Mouse (Mus musculus): ENCODE data around the gene Tnip1. TPM values are rescaled to one million over a fixed set of nuclear protein-coding genes. Genes with fewer than 3 reads are reported as not detected.

Tnip1 gene
- polyA plus RNA-seq, 1 experiment from 2014 or later = 18.6 TPM

- peaks cover 15% of the 10 kb centered on the region for H3K36me3 ChIP-seq
- H3K9ac ChIP-seq = no peak overlapping the region
- no peak overlapping the region for H3K4me2 ChIP-seq
- H3K4me1 ChIP-seq (replicated peaks) = no peaks in the 10 kb centered on the region
- WGBS = 97% methylated on average over 6 of the region's 6 CpGs
- H3K4me3 ChIP-seq = no peak overlapping the region
- no peak overlapping the region for H3K27ac ChIP-seq (replicated peaks)
- H3K9me3 ChIP-seq = no peaks in the 10 kb centered on the region
- no peaks in the 10 kb centered on the region for H3K27me3 ChIP-seq
- no peak for ATAC-seq (ENCODE audit: low FRiP score, low read depth)
Measured at GRCm38 (mm10) chr11:54929290-54929689, 33.4 kb downstream of the Tnip1 start.

- H3K4me2 ChIP-seq = no peak overlapping the region
- no peaks in the 10 kb centered on the region for H3K27me3 ChIP-seq
- 87% methylated on average over 7 of the region's 7 CpGs for WGBS
- H3K27ac ChIP-seq (replicated peaks) = no peak overlapping the region
- H3K36me3 ChIP-seq = peaks cover 15% of the 10 kb centered on the region
- ATAC-seq (ENCODE audit: low FRiP score, low read depth) = no peak
- H3K9me3 ChIP-seq = no peaks in the 10 kb centered on the region
- no peaks in the 10 kb centered on the region for H3K4me1 ChIP-seq (replicated peaks)
- H3K4me3 ChIP-seq = no peak overlapping the region
- H3K9ac ChIP-seq = no peak overlapping the region
Measured at GRCm38 (mm10) chr11:54928886-54929285, 33.8 kb downstream of the Tnip1 start.

DNA sequence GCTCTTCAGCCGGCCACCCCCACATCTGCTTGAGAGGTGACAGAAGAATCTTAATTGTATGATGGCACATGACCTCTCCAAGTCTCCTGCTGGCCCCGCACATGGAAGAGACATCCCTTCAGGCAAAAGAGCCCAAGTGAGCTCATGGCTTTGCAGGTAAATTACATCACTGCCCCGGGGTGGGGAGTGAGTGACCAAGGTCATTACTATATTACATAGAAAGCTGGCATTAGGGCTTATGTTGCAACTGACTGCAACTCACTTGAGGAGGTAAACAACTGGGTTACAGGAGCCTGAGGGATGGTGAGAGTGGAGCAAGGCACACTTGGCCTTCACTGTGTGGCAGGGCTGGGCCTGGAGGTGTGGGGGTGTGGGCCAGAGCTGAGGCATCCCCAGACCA, 34.5 kb downstream of the Tnip1 start:
- Histone ChIP-seq H3K4me2 (no peak overlapping the region), H3K27me3 (no peaks in the 10 kb centered on the region), H3K9ac (no peak overlapping the region), H3K9me3 (no peaks in the 10 kb centered on the region), H3K27ac (replicated peaks) (no peak overlapping the region), H3K4me1 (replicated peaks) (no peaks in the 10 kb centered on the region), H3K36me3 (peaks cover 15% of the 10 kb centered on the region), H3K4me3 (no peak overlapping the region)
- WGBS = 91% methylated on average over 3 of the region's 3 CpGs
- no peak for ATAC-seq (ENCODE audit: low FRiP score, low read depth)

- Histone ChIP-seq H3K4me3 (no peak overlapping the region), H3K4me1 (replicated peaks) (no peaks in the 10 kb centered on the region), H3K36me3 (peaks cover 20% of the 10 kb centered on the region), H3K9me3 (no peaks in the 10 kb centered on the region), H3K9ac (no peak overlapping the region), H3K27me3 (no peaks in the 10 kb centered on the region), H3K27ac (replicated peaks) (no peak overlapping the region), H3K4me2 (no peak overlapping the region)
- ATAC-seq (ENCODE audit: low FRiP score, low read depth) = peak; percentile 27; the same call in 1 of the 2 replicates
- WGBS = 85% methylated on average over 14 of the region's 14 CpGs
Measured at GRCm38 (mm10) chr11:54927346-54928140, 35.2 kb downstream of the Tnip1 start.

- peaks cover 28% of the 10 kb centered on the region for H3K36me3 ChIP-seq
Measured at GRCm38 (mm10) chr11:54924145-54924544, 38.6 kb downstream of the Tnip1 start.

DNA sequence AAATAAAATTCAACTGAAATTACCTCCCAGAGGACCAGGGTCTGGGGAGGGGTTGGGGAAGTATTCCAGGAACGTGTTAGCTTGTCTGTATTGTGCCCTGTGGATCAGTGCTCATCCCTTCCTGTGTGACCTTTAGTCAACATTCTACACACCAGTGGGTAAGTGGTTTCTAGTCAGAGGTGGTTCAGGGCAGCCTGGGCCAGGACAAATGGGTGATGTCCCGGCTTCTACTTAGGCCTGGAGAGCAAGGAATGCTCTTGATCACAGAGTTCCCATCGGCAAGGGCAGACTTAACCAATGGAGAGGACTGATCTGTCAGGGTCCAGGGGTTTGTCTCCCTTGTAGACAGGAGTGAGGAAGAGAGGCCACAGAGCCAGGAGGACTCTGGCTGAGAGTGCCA, 40.2 kb downstream of the Tnip1 start:
- Histone ChIP-seq H3K9ac (no peak overlapping the region), H3K4me3 (no peak overlapping the region), H3K4me2 (no peak overlapping the region), H3K36me3 (peaks cover 34% of the 10 kb centered on the region), H3K9me3 (no peaks in the 10 kb centered on the region), H3K27me3 (no peaks in the 10 kb centered on the region), H3K27ac (replicated peaks) (no peak overlapping the region), H3K4me1 (replicated peaks) (no peaks in the 10 kb centered on the region)
- WGBS = 92% methylated on average over 3 of the region's 3 CpGs
- no peak for ATAC-seq (ENCODE audit: low FRiP score, low read depth)

More at GRCm38 (mm10) chr11:54924145-54924544, 38.6 kb downstream of the Tnip1 start:
- ATAC-seq (ENCODE audit: low FRiP score, low read depth) = no peak
- Histone ChIP-seq H3K9me3 (no peaks in the 10 kb centered on the region), H3K27me3 (no peaks in the 10 kb centered on the region), H3K4me1 (replicated peaks) (no peaks in the 10 kb centered on the region), H3K4me2 (no peak overlapping the region), H3K4me3 (no peak overlapping the region), H3K27ac (replicated peaks) (no peak overlapping the region), H3K9ac (no peak overlapping the region)
- WGBS = 93% methylated on average over 14 of the region's 14 CpGs

GRCm38 (mm10) chr11:54921798-54922197, 40.9 kb downstream of the Tnip1 start:
- no peak for ATAC-seq (ENCODE audit: low FRiP score, low read depth)
- Histone ChIP-seq H3K9me3 (no peaks in the 10 kb centered on the region), H3K4me2 (no peak overlapping the region), H3K36me3 (peaks cover 36% of the 10 kb centered on the region), H3K9ac (no peak overlapping the region), H3K4me3 (no peak overlapping the region), H3K27ac (replicated peaks) (no peak overlapping the region), H3K4me1 (replicated peaks) (no peaks in the 10 kb centered on the region), H3K27me3 (no peaks in the 10 kb centered on the region)
- WGBS = 50% methylated on average over 7 of the region's 7 CpGs

DNA sequence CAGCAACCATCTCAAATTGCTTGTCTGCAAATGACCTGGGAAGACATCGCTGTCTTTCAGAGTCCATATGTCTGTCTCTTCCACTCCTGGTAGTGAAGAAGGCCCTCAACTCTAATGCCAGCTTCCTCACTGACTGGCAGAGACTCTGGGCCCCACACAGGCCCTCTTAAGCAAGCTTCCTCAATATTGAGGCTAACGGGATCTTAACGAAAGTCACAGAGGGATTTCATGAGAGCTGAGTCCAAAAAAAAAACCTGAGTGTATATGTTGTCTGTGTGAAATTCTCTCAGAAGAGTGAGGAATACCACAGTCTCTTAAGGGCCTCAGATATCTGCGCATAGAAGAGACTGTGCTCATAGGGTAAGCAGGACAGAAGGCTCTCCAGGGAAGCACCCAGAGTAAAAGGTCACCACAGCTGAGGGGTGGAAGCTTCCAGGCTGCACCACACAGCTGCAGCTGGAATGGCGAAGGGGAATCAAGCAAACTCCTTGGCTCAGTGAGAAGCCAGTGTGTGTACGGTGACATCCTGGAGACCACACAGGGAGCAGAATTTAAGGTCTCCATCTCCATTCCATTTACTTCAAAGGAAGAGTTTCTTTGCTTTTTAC, 41.6 kb downstream of the Tnip1 start:
- WGBS = 79% methylated on average over 6 of the region's 6 CpGs
- H3K27me3 ChIP-seq = no peaks in the 10 kb centered on the region
- peaks cover 31% of the 10 kb centered on the region for H3K36me3 ChIP-seq
- H3K4me2 ChIP-seq = no peak overlapping the region
- H3K9ac ChIP-seq = no peak overlapping the region
- no peak for ATAC-seq (ENCODE audit: low FRiP score, low read depth)
- no peaks in the 10 kb centered on the region for H3K9me3 ChIP-seq
- H3K4me3 ChIP-seq = no peak overlapping the region
- no peak overlapping the region for H3K27ac ChIP-seq (replicated peaks)
- H3K4me1 ChIP-seq (replicated peaks) = no peaks in the 10 kb centered on the region

DNA sequence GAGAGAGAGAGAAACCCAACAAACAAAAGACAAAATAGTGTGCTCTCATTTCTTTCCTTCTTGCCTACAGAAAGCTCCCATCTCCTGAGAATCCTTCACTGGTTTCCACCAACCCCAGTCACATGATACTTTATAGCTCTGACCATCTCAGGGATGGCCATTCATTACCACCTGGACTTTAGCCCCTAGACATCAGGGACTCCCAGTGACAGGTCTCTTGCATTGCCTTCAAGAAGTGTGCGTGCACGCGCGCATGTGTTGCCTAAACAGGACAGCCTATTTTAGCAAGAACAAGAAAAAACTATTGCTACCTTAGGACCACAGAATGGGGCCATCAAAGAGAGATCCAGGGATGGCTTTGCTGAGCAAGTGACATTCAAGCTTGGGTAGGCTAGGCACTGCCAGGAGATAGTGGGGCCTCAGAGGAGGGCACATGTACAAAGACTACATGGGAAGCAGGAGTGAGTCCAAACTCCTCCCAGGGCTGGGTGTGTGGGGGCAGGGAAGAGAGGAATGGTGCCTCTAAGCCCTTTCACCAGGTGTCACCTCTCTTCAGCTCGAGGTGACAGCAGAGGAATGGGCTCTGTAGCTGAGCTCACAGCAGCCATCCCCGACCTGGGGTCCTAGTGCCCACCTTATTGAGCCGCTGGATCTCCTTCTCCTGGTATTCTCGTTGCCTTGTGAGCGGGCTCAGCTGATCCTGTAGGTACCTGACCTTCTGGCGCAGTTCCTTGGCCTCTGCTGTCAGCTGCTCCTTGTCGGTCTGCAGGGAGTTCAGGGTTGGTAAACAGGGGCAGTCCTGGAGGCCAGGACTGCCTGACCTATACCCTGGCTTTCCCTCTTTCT, 42.4 kb downstream of the Tnip1 start:
- H3K36me3 ChIP-seq = peaks cover 28% of the 10 kb centered on the region
- H3K27me3 ChIP-seq = no peaks in the 10 kb centered on the region
- WGBS = 91% methylated on average over 11 of the region's 11 CpGs

DNA sequence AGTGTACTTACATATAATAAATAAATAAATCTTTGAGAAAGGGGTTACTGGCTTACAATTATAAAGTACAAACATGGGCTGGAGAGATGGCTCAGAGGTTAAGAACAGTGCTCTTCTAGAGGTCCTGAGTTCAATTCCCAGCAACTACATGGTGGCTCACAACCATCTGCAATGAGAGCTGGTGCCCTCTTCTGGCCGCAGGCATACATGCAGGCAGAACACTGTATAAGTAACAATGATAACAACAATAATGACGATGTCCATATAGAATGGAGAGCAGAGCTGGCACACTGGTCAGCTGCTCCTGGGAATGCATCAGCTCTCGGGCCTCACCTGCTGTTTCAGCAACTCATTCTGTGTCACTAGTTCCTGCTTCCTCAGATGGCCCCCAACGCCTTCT, 44.4 kb downstream of the Tnip1 start:
- Histone ChIP-seq H3K27me3 (no peaks in the 10 kb centered on the region), H3K4me3 (no peak overlapping the region), H3K4me1 (replicated peaks) (no peaks in the 10 kb centered on the region), H3K36me3 (peaks cover 39% of the 10 kb centered on the region), H3K9ac (no peak overlapping the region), H3K4me2 (no peak overlapping the region), H3K9me3 (no peaks in the 10 kb centered on the region), H3K27ac (replicated peaks) (no peak overlapping the region)
- ATAC-seq (ENCODE audit: low FRiP score, low read depth) = no peak
- WGBS = 85% methylated on average over 4 of the region's 4 CpGs

More for the DNA sequence above, 42.4 kb downstream of the Tnip1 start:
- H3K27ac ChIP-seq (replicated peaks) = no peak overlapping the region
- H3K9ac ChIP-seq = no peak overlapping the region
- no peak overlapping the region for H3K4me2 ChIP-seq
- no peak for ATAC-seq (ENCODE audit: low FRiP score, low read depth)
- H3K9me3 ChIP-seq = no peaks in the 10 kb centered on the region
- no peak overlapping the region for H3K4me3 ChIP-seq
- no peaks in the 10 kb centered on the region for H3K4me1 ChIP-seq (replicated peaks)

DNA sequence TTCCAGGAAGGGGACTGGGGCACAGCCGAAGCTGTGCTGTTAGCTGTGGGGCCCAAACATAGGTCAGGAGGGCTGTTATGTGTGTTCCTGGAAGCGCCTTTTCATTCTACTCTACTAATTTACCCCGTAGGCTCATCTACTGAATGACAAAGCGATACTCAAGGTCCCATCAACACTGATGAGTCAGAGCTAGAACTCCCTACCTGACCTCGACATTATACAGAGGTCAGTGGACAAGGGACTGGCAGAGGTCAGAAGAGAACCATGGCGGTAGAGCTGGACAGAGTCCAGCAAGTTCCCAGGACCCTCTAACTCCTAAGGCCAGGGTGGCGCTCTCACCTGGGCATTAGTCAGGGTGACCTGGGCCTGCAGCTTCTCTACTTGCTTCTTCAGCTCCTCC, 45.3 kb downstream of the Tnip1 start:
- H3K36me3 ChIP-seq = peaks cover 33% of the 10 kb centered on the region
- H3K27ac ChIP-seq (replicated peaks) = no peak overlapping the region
- no peak overlapping the region for H3K9ac ChIP-seq
- no peak for ATAC-seq (ENCODE audit: low FRiP score, low read depth)
- H3K27me3 ChIP-seq = no peaks in the 10 kb centered on the region
- 95% methylated on average over 7 of the region's 7 CpGs for WGBS
- no peak overlapping the region for H3K4me3 ChIP-seq
- H3K9me3 ChIP-seq = no peaks in the 10 kb centered on the region
- no peaks in the 10 kb centered on the region for H3K4me1 ChIP-seq (replicated peaks)
- no peak overlapping the region for H3K4me2 ChIP-seq

DNA sequence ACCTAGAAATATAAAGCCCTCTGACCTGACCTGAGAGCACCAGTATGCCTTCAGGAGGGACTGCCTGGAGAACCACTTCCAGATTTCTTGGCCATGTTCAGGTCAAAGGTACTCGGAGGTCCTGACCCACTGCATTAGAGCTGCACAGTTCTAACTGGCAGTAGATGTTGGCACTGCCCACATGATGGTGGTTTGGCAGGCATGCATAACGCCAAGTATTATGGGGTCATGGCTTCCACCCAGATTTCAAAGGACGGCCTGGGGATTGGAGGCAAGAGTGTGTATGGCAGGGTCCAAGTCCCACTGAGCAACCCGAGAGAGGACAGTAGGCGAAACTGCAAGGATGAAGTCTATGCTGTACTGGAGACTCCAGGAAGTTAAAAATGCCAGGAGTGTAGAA, 48.9 kb downstream of the Tnip1 start:
- ATAC-seq (ENCODE audit: low FRiP score, low read depth) = no peak
- Histone ChIP-seq H3K4me1 (replicated peaks) (no peaks in the 10 kb centered on the region), H3K4me2 (no peak overlapping the region), H3K36me3 (peaks cover 33% of the 10 kb centered on the region), H3K27me3 (no peaks in the 10 kb centered on the region), H3K9me3 (no peaks in the 10 kb centered on the region), H3K9ac (no peak overlapping the region), H3K4me3 (no peak overlapping the region), H3K27ac (replicated peaks) (no peak overlapping the region)
- WGBS = 91% methylated on average over 5 of the region's 5 CpGs
